Mouse (Mus musculus): ENCODE data around the gene Gbe1. TPM values are rescaled to one million over a fixed set of nuclear protein-coding genes. Genes with fewer than 3 reads are reported as not detected.

Gbe1 gene
- polyA plus RNA-seq, 1 experiment from 2014 or later: 13.9 TPM

- no peak overlapping the region for H3K4me2 ChIP-seq
Observed at GRCm38 (mm10) chr16:70365229-70365628, 51.5 kb downstream of the Gbe1 start.

GRCm38 (mm10) chr16:70381045-70381444 lies 67.3 kb downstream of the Gbe1 start:
- Histone ChIP-seq H3K4me1 (replicated peaks) (no peaks in the 10 kb centered on the region), H3K9me3 (no peaks in the 10 kb centered on the region), H3K36me3 (no peaks in the 10 kb centered on the region), H3K27ac (replicated peaks) (no peak overlapping the region), H3K4me2 (no peak overlapping the region), H3K4me3 (no peak overlapping the region), H3K27me3 (no peaks in the 10 kb centered on the region), H3K9ac (no peak overlapping the region)
- 88% methylated on average over 2 of the region's 2 CpGs for WGBS
- ATAC-seq (ENCODE audit: low FRiP score, low read depth): no peak

More at GRCm38 (mm10) chr16:70365229-70365628, 51.5 kb downstream of the Gbe1 start:
- Histone ChIP-seq H3K27me3 (no peaks in the 10 kb centered on the region), H3K4me1 (replicated peaks) (no peaks in the 10 kb centered on the region), H3K9ac (no peak overlapping the region), H3K27ac (replicated peaks) (no peak overlapping the region), H3K9me3 (no peaks in the 10 kb centered on the region), H3K36me3 (no peaks in the 10 kb centered on the region), H3K4me3 (no peak overlapping the region)
- ATAC-seq (ENCODE audit: low FRiP score, low read depth): no peak
- WGBS: 93% methylated on average over 3 of the region's 3 CpGs

GRCm38 (mm10) chr16:70385494-70385893 lies 71.7 kb downstream of the Gbe1 start:
- no peaks in the 10 kb centered on the region for H3K4me1 ChIP-seq (replicated peaks)
- H3K27ac ChIP-seq (replicated peaks): no peak overlapping the region
- no peak overlapping the region for H3K4me2 ChIP-seq
- H3K9ac ChIP-seq: no peak overlapping the region
- ATAC-seq (ENCODE audit: low FRiP score, low read depth): no peak
- no peaks in the 10 kb centered on the region for H3K27me3 ChIP-seq
- no peaks in the 10 kb centered on the region for H3K36me3 ChIP-seq
- H3K9me3 ChIP-seq: no peaks in the 10 kb centered on the region
- H3K4me3 ChIP-seq: no peak overlapping the region
- WGBS: 96% methylated on average over 1 of the region's 1 CpGs

GRCm38 (mm10) chr16:70387385-70387784 lies 73.6 kb downstream of the Gbe1 start:
- no peak for ATAC-seq (ENCODE audit: low FRiP score, low read depth)
- WGBS: 95% methylated on average over 2 of the region's 2 CpGs
- no peaks in the 10 kb centered on the region for H3K27me3 ChIP-seq
- H3K36me3 ChIP-seq: no peaks in the 10 kb centered on the region
- H3K4me2 ChIP-seq: no peak overlapping the region
- no peak overlapping the region for H3K9ac ChIP-seq
- H3K27ac ChIP-seq (replicated peaks): no peak overlapping the region
- no peaks in the 10 kb centered on the region for H3K9me3 ChIP-seq
- H3K4me1 ChIP-seq (replicated peaks): no peaks in the 10 kb centered on the region
- no peak overlapping the region for H3K4me3 ChIP-seq

GRCm38 (mm10) chr16:70395276-70395675 lies 81.5 kb downstream of the Gbe1 start:
- Histone ChIP-seq H3K9me3 (no peaks in the 10 kb centered on the region), H3K27me3 (no peaks in the 10 kb centered on the region), H3K27ac (replicated peaks) (no peak overlapping the region), H3K4me2 (no peak overlapping the region), H3K4me1 (replicated peaks) (no peaks in the 10 kb centered on the region), H3K4me3 (no peak overlapping the region), H3K9ac (no peak overlapping the region), H3K36me3 (no peaks in the 10 kb centered on the region)
- WGBS: 90% methylated on average over 3 of the region's 3 CpGs
- ATAC-seq (ENCODE audit: low FRiP score, low read depth): no peak

- Histone ChIP-seq H3K4me1 (replicated peaks) (no peaks in the 10 kb centered on the region), H3K9ac (no peak overlapping the region), H3K4me2 (no peak overlapping the region), H3K27ac (replicated peaks) (no peak overlapping the region), H3K4me3 (no peak overlapping the region), H3K9me3 (no peaks in the 10 kb centered on the region), H3K36me3 (no peaks in the 10 kb centered on the region), H3K27me3 (no peaks in the 10 kb centered on the region)
- 93% methylated on average over 2 of the region's 2 CpGs for WGBS
- no peak for ATAC-seq (ENCODE audit: low FRiP score, low read depth)
Observed at GRCm38 (mm10) chr16:70407780-70408179, 94.0 kb downstream of the Gbe1 start.

GRCm38 (mm10) chr16:70421077-70421476 lies 107.3 kb downstream of the Gbe1 start:
- no peak for ATAC-seq (ENCODE audit: low FRiP score, low read depth)
- H3K27ac ChIP-seq (replicated peaks): no peak overlapping the region
- no peaks in the 10 kb centered on the region for H3K4me1 ChIP-seq (replicated peaks)
- no peak overlapping the region for H3K4me3 ChIP-seq
- H3K9ac ChIP-seq: no peak overlapping the region
- H3K9me3 ChIP-seq: no peaks in the 10 kb centered on the region
- 83% methylated on average over 3 of the region's 3 CpGs for WGBS
- H3K36me3 ChIP-seq: no peaks in the 10 kb centered on the region
- H3K27me3 ChIP-seq: no peaks in the 10 kb centered on the region
- H3K4me2 ChIP-seq: no peak overlapping the region

GRCm38 (mm10) chr16:70449520-70449919 lies 135.8 kb downstream of the Gbe1 start:
- Histone ChIP-seq H3K27ac (replicated peaks) (no peak overlapping the region), H3K4me1 (replicated peaks) (no peaks in the 10 kb centered on the region), H3K4me3 (no peak overlapping the region), H3K9me3 (no peaks in the 10 kb centered on the region), H3K27me3 (no peaks in the 10 kb centered on the region), H3K36me3 (no peaks in the 10 kb centered on the region), H3K4me2 (no peak overlapping the region), H3K9ac (no peak overlapping the region)
- no peak for ATAC-seq (ENCODE audit: low FRiP score, low read depth)
- WGBS: 57% methylated on average over 6 of the region's 6 CpGs

GRCm38 (mm10) chr16:70475583-70475982 lies 161.8 kb downstream of the Gbe1 start:
- H3K4me2 ChIP-seq: no peak overlapping the region
- 30% methylated on average over 2 of the region's 3 CpGs for WGBS

GRCm38 (mm10) chr16:70476161-70476560 lies 162.4 kb downstream of the Gbe1 start:
- Histone ChIP-seq H3K4me2 (no peak overlapping the region), H3K27ac (replicated peaks) (no peak overlapping the region), H3K27me3 (no peaks in the 10 kb centered on the region), H3K4me3 (no peak overlapping the region), H3K9me3 (no peaks in the 10 kb centered on the region), H3K36me3 (no peaks in the 10 kb centered on the region), H3K4me1 (replicated peaks) (no peaks in the 10 kb centered on the region), H3K9ac (no peak overlapping the region)
- no peak for ATAC-seq (ENCODE audit: low FRiP score, low read depth)
- 94% methylated on average over 4 of the region's 4 CpGs for WGBS

More at GRCm38 (mm10) chr16:70475583-70475982, 161.8 kb downstream of the Gbe1 start:
- H3K36me3 ChIP-seq: no peaks in the 10 kb centered on the region
- H3K4me3 ChIP-seq: no peak overlapping the region
- H3K9me3 ChIP-seq: no peaks in the 10 kb centered on the region
- no peak overlapping the region for H3K27ac ChIP-seq (replicated peaks)
- H3K4me1 ChIP-seq (replicated peaks): no peaks in the 10 kb centered on the region
- no peak overlapping the region for H3K9ac ChIP-seq
- ATAC-seq (ENCODE audit: low FRiP score, low read depth): no peak
- no peaks in the 10 kb centered on the region for H3K27me3 ChIP-seq

GRCm38 (mm10) chr16:70480494-70480893 lies 166.7 kb downstream of the Gbe1 start:
- no peaks in the 10 kb centered on the region for H3K4me1 ChIP-seq (replicated peaks)

GRCm38 (mm10) chr16:70506457-70506856 lies 192.7 kb downstream of the Gbe1 start:
- H3K4me1 ChIP-seq (replicated peaks): no peaks in the 10 kb centered on the region
- no peak for ATAC-seq (ENCODE audit: low FRiP score, low read depth)

More at GRCm38 (mm10) chr16:70480494-70480893, 166.7 kb downstream of the Gbe1 start:
- no peak overlapping the region for H3K9ac ChIP-seq
- no peaks in the 10 kb centered on the region for H3K36me3 ChIP-seq
- no peaks in the 10 kb centered on the region for H3K9me3 ChIP-seq
- ATAC-seq (ENCODE audit: low FRiP score, low read depth): no peak
- no peaks in the 10 kb centered on the region for H3K27me3 ChIP-seq
- 93% methylated on average over 3 of the region's 3 CpGs for WGBS
- H3K4me2 ChIP-seq: no peak overlapping the region
- H3K4me3 ChIP-seq: no peak overlapping the region
- no peak overlapping the region for H3K27ac ChIP-seq (replicated peaks)

GRCm38 (mm10) chr16:70510938-70511337 lies 197.2 kb downstream of the Gbe1 start:
- 97% methylated on average over 3 of the region's 3 CpGs for WGBS
- no peaks in the 10 kb centered on the region for H3K27me3 ChIP-seq
- no peaks in the 10 kb centered on the region for H3K9me3 ChIP-seq
- ATAC-seq (ENCODE audit: low FRiP score, low read depth): no peak
- H3K4me3 ChIP-seq: no peak overlapping the region
- no peaks in the 10 kb centered on the region for H3K36me3 ChIP-seq
- no peak overlapping the region for H3K9ac ChIP-seq
- no peaks in the 10 kb centered on the region for H3K4me1 ChIP-seq (replicated peaks)
- no peak overlapping the region for H3K4me2 ChIP-seq
- no peak overlapping the region for H3K27ac ChIP-seq (replicated peaks)

More at GRCm38 (mm10) chr16:70506457-70506856, 192.7 kb downstream of the Gbe1 start:
- WGBS: 74% methylated on average over 1 of the region's 1 CpGs
- Histone ChIP-seq H3K36me3 (no peaks in the 10 kb centered on the region), H3K4me3 (no peak overlapping the region), H3K4me2 (no peak overlapping the region), H3K27me3 (no peaks in the 10 kb centered on the region), H3K9ac (no peak overlapping the region), H3K9me3 (no peaks in the 10 kb centered on the region), H3K27ac (replicated peaks) (no peak overlapping the region)
